Mouse (Mus musculus): Measurements from ENCODE around the gene Samd14.
"Not testable (repeated sequence)": the region's sequence is repeated elsewhere in the genome, so short reads cannot be mapped to it uniquely, and the experiment has no call there.

The Samd14 gene

DNA sequence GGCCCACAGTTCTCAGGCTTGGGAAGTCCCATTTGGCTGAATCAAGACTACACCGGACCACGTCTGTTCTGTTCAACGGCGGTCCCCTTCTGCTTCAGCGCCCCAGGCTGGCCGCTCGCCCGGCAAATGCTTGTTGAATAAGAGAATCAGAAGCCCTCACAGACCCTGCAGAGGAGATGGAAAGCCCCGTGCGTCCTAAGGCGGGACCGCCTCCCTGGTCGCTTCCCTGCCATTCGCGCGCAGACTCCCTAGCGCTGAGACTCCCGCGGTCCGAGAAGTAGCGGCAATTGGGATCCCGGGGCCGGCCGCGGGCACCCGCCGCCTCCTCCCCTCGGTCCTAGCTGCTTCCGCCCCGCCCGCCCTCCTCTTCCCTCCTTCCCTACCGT is at the start of gene Samd14:
Samd14 (plus strand) TSS at position 251 of the 386 bp plus-strand sequence.
- peak; percentile 60 for DNase-seq

- no peak for DNase-seq
Observed at GRCm38 (mm10) chr11:94962534-94963101, 47.1 kb upstream of the Samd14 start.

- no peak for DNase-seq
Observed at GRCm38 (mm10) chr11:94967419-94967818, 42.3 kb upstream of the Samd14 start, which contains the start of gene Hils1. Gene Hils1, plus strand, starts transcription at chr11:94967593.

DNA sequence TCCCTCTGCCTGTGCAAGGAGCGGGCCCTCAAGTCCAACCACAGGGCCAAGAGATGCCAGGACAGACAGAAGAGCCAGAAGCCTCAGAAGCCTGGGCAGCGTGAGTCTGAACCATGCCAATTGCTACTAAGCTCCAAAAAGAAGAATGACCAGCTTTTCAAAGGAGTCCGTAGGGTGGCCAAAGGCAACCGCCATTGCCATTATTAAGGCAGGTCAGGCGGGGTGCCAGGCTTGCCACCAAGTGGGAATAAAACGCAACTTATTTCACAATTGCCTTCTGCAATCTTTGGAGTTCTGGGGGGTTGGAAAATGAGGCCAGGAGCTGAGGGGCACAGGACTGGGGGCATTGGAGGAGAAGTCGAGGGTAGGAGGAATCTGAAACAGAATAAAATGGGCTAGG is 41.5 kb upstream of the Samd14 start:
- DNase-seq, result no peak

DNA sequence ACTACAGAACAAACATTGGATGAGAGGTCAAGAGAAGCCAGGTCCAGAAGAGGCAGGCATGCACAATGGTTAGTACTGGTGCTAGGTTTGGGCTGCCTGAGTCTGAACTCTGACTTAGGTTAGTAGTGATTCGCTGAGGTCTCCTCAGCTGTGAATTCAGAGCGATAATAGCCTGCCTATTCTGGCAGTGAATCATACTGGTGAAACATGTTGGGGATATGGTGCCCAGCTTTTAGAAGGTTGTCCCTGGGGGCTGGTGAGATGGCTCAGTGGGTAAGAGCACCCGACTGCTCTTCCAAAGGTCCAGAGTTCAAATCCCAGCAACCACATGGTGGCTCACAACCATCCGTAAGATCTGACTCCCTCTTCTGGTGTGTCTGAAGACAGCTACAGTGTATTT is 40.0 kb upstream of the Samd14 start:
- DNase-seq, result not testable (repeated sequence)

GRCm38 (mm10) chr11:94970210-94970943 is 39.3 kb upstream of the Samd14 start:
- peak; percentile 70 for DNase-seq

DNA sequence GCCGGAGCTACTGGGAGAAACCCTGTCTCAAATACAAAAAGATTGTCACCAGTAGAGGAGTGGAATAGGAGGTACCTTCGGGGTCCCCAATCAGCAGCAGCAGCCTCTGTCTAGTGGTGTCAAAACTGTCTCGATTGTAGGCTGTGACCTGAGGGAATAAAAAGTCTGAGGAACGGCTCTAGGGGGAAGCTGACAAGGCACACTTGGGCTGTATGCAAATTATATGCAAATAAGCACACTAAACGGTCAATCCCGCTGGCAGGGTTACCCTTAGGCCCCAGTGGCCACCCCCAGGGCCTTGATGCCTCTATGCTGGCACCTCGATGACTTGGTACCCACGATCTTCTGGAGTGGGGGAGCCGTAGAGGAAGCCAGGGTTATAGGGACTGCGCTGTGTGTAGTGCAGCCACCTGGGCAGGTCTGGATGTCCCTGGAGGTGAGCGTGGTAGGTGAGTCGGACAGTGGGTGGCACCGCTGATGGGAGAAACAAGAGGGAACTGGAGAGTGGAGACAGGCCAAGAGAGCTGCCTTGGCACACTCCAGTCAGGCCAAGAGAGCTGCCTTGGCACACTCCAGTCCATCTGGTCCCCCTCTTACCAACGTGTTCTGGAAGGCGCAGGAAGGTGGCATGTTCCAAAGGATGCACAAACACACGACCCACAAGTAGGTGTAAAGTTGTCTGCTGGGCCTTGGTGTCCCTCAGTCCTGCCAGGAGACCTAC is 37.6 kb upstream of the Samd14 start:
- DNase-seq, result no peak

GRCm38 (mm10) chr11:94972887-94973286 is 36.8 kb upstream of the Samd14 start:
- no peak for DNase-seq

GRCm38 (mm10) chr11:94973313-94973712 is 36.4 kb upstream of the Samd14 start:
- no peak for DNase-seq

- DNase-seq, result no peak
Observed at GRCm38 (mm10) chr11:94974951-94975350, 34.7 kb upstream of the Samd14 start.

- DNase-seq, result no peak
Observed at GRCm38 (mm10) chr11:94976199-94976598, 33.5 kb upstream of the Samd14 start, which contains the start of gene Sgca. Gene Sgca, minus strand, starts transcription at chr11:94976327.

DNA sequence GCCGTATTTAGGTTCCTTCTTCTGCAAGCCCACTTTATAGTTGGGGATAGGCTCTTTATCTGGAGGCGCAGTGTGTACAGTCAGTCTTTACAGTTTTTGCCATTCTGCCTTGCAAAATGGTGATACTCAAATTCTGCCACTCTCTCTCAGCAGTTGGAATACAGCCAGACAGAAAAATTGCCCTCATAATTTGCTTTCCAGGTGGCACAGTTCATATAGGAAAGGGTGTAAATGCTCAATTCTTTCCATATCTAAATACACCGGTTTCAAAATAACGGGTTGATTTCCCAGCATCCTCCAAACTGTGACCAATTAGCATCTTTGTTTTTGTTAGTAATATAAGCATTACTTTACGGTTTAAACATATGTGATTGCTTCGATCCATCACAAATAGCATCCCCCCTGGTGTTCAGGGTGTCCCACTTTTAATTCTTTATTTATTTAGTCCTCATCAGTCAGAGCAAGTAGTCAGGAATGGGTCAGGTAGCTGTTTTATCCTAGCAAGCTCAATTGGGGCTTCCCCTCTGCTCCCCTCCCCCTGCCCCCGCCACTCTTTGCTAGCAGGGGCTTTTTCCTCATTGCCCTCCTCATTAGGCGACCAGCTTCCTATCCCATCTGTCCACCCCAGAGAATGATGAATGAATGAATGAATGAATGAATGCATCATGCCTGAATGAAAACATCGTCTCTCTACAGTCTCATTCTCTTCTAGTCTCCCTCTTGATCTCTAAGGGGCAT is 31.3 kb upstream of the Samd14 start:
- DNase-seq, result no peak

DNA sequence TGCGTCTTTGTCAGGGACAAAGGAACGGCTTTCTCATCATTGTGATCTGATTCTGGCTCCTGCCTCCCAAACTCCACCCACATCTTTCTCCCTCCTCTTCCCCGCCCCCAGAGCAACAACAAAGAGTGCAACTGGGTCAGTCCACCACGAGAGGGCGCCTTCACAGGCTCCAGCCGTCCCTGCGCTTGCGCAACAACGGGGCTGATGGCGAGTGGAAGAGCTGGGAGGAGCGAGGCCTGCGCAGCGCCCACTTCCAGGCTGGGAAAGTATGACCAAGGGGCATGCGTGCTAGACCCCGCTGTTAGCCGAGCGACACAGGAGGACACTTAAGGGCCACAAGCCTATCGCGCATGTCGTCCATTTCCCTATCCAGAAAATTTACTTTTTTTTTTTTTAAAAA is 30.7 kb upstream of the Samd14 start:
- DNase-seq, result peak; percentile 97

DNA sequence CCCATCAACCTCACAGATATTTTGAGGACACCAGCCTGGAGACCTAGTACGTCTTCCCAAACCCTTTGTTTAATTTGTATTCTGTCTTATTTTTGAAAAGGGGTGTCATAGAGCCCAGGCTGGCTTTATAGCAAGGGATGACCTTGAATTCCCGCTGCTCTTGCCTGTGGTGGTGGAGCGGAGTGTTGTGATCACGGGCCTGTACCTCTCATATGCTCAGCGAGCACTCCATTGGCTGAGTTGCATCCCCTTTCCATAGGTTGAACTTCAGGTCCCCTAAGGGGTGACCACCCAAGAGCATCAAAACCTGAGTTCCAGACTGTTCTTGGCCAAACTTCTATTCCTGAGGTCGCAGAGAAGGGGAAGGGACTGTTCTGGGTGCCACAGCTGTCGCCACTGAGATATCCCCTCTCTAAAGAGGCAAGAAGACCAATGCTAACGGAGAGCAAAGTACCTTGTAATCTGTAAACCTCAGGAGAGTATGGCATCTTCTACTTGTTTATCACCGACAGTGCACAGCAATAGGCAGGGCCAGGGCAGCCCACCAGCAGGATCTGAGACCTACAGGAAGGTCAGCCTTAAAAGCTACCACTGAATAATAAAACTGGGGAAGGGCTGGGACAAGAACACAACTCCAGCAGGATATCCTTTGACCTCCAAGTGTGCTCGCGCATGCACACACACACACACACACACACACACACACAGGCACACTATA is 30.1 kb upstream of the Samd14 start:
- no peak for DNase-seq

- no peak for DNase-seq
Observed at GRCm38 (mm10) chr11:94985140-94985539, 24.5 kb upstream of the Samd14 start.

- DNase-seq, result no peak
Observed at GRCm38 (mm10) chr11:94985822-94986221, 23.9 kb upstream of the Samd14 start.

DNA sequence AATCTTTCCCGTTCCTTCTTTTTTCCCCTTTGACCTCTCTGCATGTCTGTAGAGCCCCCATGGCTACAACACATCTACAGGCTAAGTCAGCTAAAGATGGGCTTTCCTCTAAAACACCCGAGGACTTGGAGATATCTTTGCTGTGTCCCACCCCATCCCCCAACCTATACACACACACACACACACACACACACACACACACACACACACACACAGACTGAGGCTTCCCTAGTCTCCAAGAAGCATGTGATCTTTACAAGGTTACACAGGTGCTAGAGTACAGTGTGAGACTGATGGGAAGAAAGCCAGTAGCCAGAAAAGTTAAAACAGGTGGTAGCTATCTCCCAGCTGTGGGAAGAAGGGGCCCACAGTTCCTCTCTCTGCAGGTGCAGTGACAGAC is 23.2 kb upstream of the Samd14 start:
- no peak for DNase-seq

GRCm38 (mm10) chr11:94987341-94987740 is 22.3 kb upstream of the Samd14 start:
- DNase-seq, result no peak

DNA sequence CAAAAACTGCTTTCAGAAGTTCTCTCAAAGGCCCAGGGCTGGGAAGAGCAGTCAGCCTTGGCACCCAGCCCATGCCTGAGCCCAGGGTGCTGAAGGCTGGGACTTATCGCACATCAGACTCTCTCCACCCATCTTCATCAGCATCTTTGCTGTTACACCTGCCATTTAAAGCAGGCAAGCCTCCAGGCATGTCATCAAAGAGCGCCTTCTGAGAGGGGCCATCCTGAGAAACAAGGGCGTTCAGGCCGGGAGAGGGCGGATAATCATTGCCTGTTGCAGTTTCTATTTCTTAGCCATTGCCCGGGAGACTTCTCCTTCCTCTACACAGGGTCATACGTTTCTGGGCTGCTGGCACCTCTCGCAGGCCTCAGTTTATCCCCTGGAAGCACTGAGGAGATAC is 21.8 kb upstream of the Samd14 start:
- DNase-seq, result no peak

GRCm38 (mm10) chr11:94988780-94989561 is 20.7 kb upstream of the Samd14 start:
- DNase-seq, result no peak

GRCm38 (mm10) chr11:94989562-94990017 is 20.1 kb upstream of the Samd14 start:
- peak; percentile 80 for DNase-seq
